Mouse (Mus musculus): ENCODE data around the gene Gm7173. TPM values are rescaled to one million over a fixed set of nuclear protein-coding genes. Genes with fewer than 3 reads are reported as not detected.

The Gm7173 gene
- polyA plus RNA-seq (2012), result 0.04 TPM in 1 of 2 replicates, not detected in the other

DNA sequence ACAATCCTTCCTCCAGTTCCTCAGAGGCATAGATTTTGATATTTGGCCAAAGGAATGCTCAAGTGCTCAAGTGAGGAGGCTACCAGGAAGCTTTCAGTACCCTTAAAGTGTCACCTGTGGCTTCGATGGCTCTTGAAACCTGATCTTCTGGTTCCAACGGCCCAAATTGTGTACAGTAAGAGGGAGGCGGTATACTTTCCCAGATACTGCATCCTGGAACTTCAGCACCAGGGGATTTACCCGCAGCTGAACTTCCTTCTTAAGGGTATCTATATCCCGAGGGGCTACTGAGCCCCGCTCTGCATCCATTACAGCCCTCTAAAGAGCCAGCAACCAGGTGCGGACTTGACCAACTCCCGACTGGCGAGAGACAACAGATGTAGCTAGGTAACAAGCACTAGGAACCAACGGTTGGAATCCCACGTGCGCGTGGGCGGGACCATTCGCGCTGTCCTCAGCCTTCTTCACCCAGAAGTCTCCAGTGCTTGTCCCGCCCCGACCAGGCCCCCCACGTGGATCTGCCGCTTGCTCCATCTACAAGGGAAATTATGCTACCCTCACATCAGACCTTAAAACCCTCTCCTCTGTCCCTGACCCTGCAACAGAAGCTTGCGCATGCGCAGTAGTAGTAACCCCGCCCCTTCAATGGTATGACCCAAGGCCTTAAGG is at the start of gene Gm7173:
TSS of gene Gm7173 (minus strand) at position 309 of the 669 bp plus-strand sequence.

Other genes with a start within 250 kb of the Gm7173 start
- gene Mageb16, start 154.2 kb upstream of the Gm7173 start, polyA plus RNA-seq (2012), result not detected in 2 replicates

Measured in megakaryocyte-erythroid progenitor cell, adult 5 weeks (primary cell).